Mouse (Mus musculus) heart, embryonic 15.5 days (tissue): ENCODE results near the gene Cbs. TPM values are rescaled to one million over a fixed set of nuclear protein-coding genes. Genes with fewer than 3 reads are reported as not detected.
A peak's percentile ranks its signal among the peaks of the same experiment; 100 is the strongest.

Experiments
- ATAC-seq: fragments of 200-750 bp; cut with Nextera tagmentation; replicated peaks from 2 replicates; pipeline ENCODE4 v1.8.0; 2017; ENCODE audit warnings: low read depth, moderate TSS enrichment; ENCODE audit not compliant: insufficient number of reproducible peaks, insufficient read depth, low FRiP score
- H3K27ac ChIP-seq: fragments of 300-500 bp; sonication (generic); 2 replicates; pipeline ENCODE4 v1.5.1; 2015; ENCODE audit warnings: mild to moderate bottlenecking, inconsistent platforms
- H3K27me3 ChIP-seq: fragments of 300-500 bp; sonication (generic); 2 replicates; pipeline ENCODE4 v1.6.1; 2015; ENCODE audit warnings: inconsistent platforms
- H3K36me3 ChIP-seq: fragments of 300-500 bp; sonication (generic); 2 replicates; pipeline ENCODE4 v1.6.1; 2015; ENCODE audit warnings: mild to moderate bottlenecking, inconsistent platforms
- H3K4me1 ChIP-seq: fragments of 300-500 bp; sonication (generic); replicated peaks from 2 replicates; pipeline ENCODE4 v1.6.1; 2015; ENCODE audit warnings: inconsistent platforms
- H3K4me2 ChIP-seq: fragments of 300-500 bp; sonication (generic); 2 replicates; pipeline ENCODE4 v1.6.1; 2015; ENCODE audit warnings: inconsistent platforms, mild to moderate bottlenecking, moderate library complexity
- H3K4me3 ChIP-seq: fragments of 300-500 bp; sonication (generic); 2 replicates; pipeline ENCODE4 v1.5.1; 2015; ENCODE audit warnings: mild to moderate bottlenecking, inconsistent platforms
- H3K9ac ChIP-seq: fragments of 300-500 bp; sonication (generic); 2 replicates; pipeline ENCODE4 v1.6.1; 2015; ENCODE audit warnings: mild to moderate bottlenecking, inconsistent platforms
- H3K9me3 ChIP-seq: fragments of 300-500 bp; sonication (generic); replicated peaks from 2 replicates; pipeline ENCODE4 v1.6.1; 2016; ENCODE audit warnings: inconsistent platforms
- WGBS: fragments of 180-500 bp; shearing (Covaris S2); methylation state at CpG from one replicate; pipeline ENCODE4 v1.1.7; 2015; ENCODE audit warnings: mixed read lengths; 5-methylcytosine and 5-hydroxymethylcytosine counted together
- polyA plus RNA-seq: library from polyadenylated mRNA; unstranded; fragments of >200 nt; fragmentation: Nextera tagmentation; extraction: Ambion mirVana; gene quantifications from 2 replicates; pipeline ENCODE4 v1.2.1, GENCODE M21; 2015

The Cbs gene
- polyA plus RNA-seq, 1 experiment from 2014 or later: 1.2 TPM

GRCm38 (mm10) chr17:31583781-31584180, 53.3 kb downstream of the Cbs start:
- H3K4me2 ChIP-seq: no peak overlapping the region
- ATAC-seq: no peak; the same call in 1 of the 2 replicates
- no peak overlapping the region for H3K27ac ChIP-seq
- peaks cover 3% of the 10 kb centered on the region; the same call in 1 of the 2 replicates for H3K4me1 ChIP-seq
- no peak overlapping the region for H3K4me3 ChIP-seq
- H3K9ac ChIP-seq: no peak overlapping the region
- WGBS: 69% methylated on average over 6 of the region's 6 CpGs
- no peaks in the 10 kb centered on the region for H3K9me3 ChIP-seq
- peaks cover 3% of the 10 kb centered on the region for H3K36me3 ChIP-seq
- H3K27me3 ChIP-seq: no peaks in the 10 kb centered on the region

GRCm38 (mm10) chr17:31583185-31583584, 53.9 kb downstream of the Cbs start:
- H3K27ac ChIP-seq: no peak overlapping the region
- no peaks in the 10 kb centered on the region for H3K9me3 ChIP-seq
- no peaks in the 10 kb centered on the region for H3K27me3 ChIP-seq
- WGBS: 67% methylated on average over 3 of the region's 3 CpGs
- no peak overlapping the region for H3K9ac ChIP-seq
- H3K36me3 ChIP-seq: peaks cover 3% of the 10 kb centered on the region
- H3K4me1 ChIP-seq: no peaks in the 10 kb centered on the region
- no peak overlapping the region for H3K4me2 ChIP-seq
- no peak for ATAC-seq
- H3K4me3 ChIP-seq: no peak overlapping the region

GRCm38 (mm10) chr17:31580344-31580743, 56.7 kb downstream of the Cbs start:
- Histone ChIP-seq H3K9me3 (no peaks in the 10 kb centered on the region), H3K4me1 (peaks cover 9% of the 10 kb centered on the region), H3K9ac (no peak overlapping the region), H3K36me3 (peaks cover 3% of the 10 kb centered on the region), H3K4me3 (no peak overlapping the region), H3K4me2 (no peak overlapping the region), H3K27me3 (no peaks in the 10 kb centered on the region), H3K27ac (no peak overlapping the region)
- WGBS: 64% methylated on average over 3 of the region's 3 CpGs
- no peak for ATAC-seq

GRCm38 (mm10) chr17:31576394-31577175, 60.5 kb downstream of the Cbs start:
- Histone ChIP-seq H3K27ac (no peak overlapping the region), H3K36me3 (no peaks in the 10 kb centered on the region), H3K27me3 (no peaks in the 10 kb centered on the region), H3K4me1 (peaks cover 19% of the 10 kb centered on the region), H3K9ac (no peak overlapping the region), H3K9me3 (no peaks in the 10 kb centered on the region), H3K4me3 (no peak overlapping the region), H3K4me2 (no peak overlapping the region)
- 80% methylated on average over 10 of the region's 10 CpGs for WGBS
- no peak for ATAC-seq

- Histone ChIP-seq H3K36me3 (no peaks in the 10 kb centered on the region), H3K4me1 (peaks cover 27% of the 10 kb centered on the region), H3K4me3 (no peak overlapping the region), H3K27ac (no peak overlapping the region), H3K27me3 (no peaks in the 10 kb centered on the region), H3K4me2 (no peak overlapping the region), H3K9me3 (no peaks in the 10 kb centered on the region), H3K9ac (no peak overlapping the region)
- WGBS: 59% methylated on average over 7 of the region's 7 CpGs
- no peak for ATAC-seq
Observed at GRCm38 (mm10) chr17:31574662-31575061, 62.4 kb downstream of the Cbs start.

GRCm38 (mm10) chr17:31571689-31572088, 65.3 kb downstream of the Cbs start:
- Histone ChIP-seq H3K4me1 (peaks cover 48% of the 10 kb centered on the region), H3K27ac (no peak overlapping the region), H3K27me3 (no peaks in the 10 kb centered on the region), H3K4me3 (no peak overlapping the region), H3K36me3 (no peaks in the 10 kb centered on the region), H3K9ac (no peak overlapping the region), H3K4me2 (no peak overlapping the region), H3K9me3 (no peaks in the 10 kb centered on the region)
- 85% methylated on average over 5 of the region's 5 CpGs for WGBS
- no peak for ATAC-seq

GRCm38 (mm10) chr17:31570321-31570925, 66.6 kb downstream of the Cbs start:
- Histone ChIP-seq H3K4me1 (peaks cover 51% of the 10 kb centered on the region), H3K27me3 (no peaks in the 10 kb centered on the region), H3K4me2 (no peak overlapping the region), H3K4me3 (no peak overlapping the region), H3K9ac (no peak overlapping the region), H3K36me3 (no peaks in the 10 kb centered on the region), H3K27ac (peak overlapping the region; percentile 22), H3K9me3 (no peaks in the 10 kb centered on the region)
- 65% methylated on average over 9 of the region's 9 CpGs for WGBS
- ATAC-seq: peak; percentile 75

GRCm38 (mm10) chr17:31569756-31570155, 67.3 kb downstream of the Cbs start:
- peak overlapping the region; percentile 22; the same call in 1 of the 2 replicates for H3K27ac ChIP-seq
- H3K4me2 ChIP-seq: no peak overlapping the region
- WGBS: 91% methylated on average over 1 of the region's 1 CpGs
- H3K4me3 ChIP-seq: no peak overlapping the region
- no peak overlapping the region for H3K9ac ChIP-seq
- no peak for ATAC-seq
- H3K27me3 ChIP-seq: no peaks in the 10 kb centered on the region
- H3K4me1 ChIP-seq: peaks cover 46% of the 10 kb centered on the region
- no peaks in the 10 kb centered on the region for H3K36me3 ChIP-seq
- no peaks in the 10 kb centered on the region for H3K9me3 ChIP-seq

- ATAC-seq: no peak
- peak overlapping the region; percentile 84 for H3K4me3 ChIP-seq
- peak overlapping the region; percentile 85 for H3K9ac ChIP-seq
- H3K27me3 ChIP-seq: no peaks in the 10 kb centered on the region
- WGBS: 57% methylated on average over 6 of the region's 6 CpGs
- peaks cover 47% of the 10 kb centered on the region for H3K4me1 ChIP-seq
- no peaks in the 10 kb centered on the region for H3K36me3 ChIP-seq
- no peaks in the 10 kb centered on the region for H3K9me3 ChIP-seq
- peak overlapping the region; percentile 77 for H3K4me2 ChIP-seq
- peak overlapping the region; percentile 99; the same call in 1 of the 2 replicates for H3K27ac ChIP-seq
Observed at GRCm38 (mm10) chr17:31566276-31566675, 70.8 kb downstream of the Cbs start.

- peak; percentile 38 for ATAC-seq
- under 1% methylated on average over 78 of the region's 88 CpGs for WGBS
- peak overlapping the region; percentile 85 for H3K9ac ChIP-seq
Observed at GRCm38 (mm10) chr17:31565141-31566056, 71.6 kb downstream of the Cbs start.

GRCm38 (mm10) chr17:31564858-31565140, 72.2 kb downstream of the Cbs start:
- Histone ChIP-seq H3K4me3 (peak overlapping the region; percentile 84), H3K9me3 (no peaks in the 10 kb centered on the region), H3K4me1 (peaks cover 40% of the 10 kb centered on the region), H3K4me2 (peak overlapping the region; percentile 77), H3K27me3 (no peaks in the 10 kb centered on the region), H3K9ac (peak overlapping the region; percentile 85), H3K36me3 (no peaks in the 10 kb centered on the region), H3K27ac (peak overlapping the region; percentile 99)
- WGBS: under 1% methylated on average over 44 of the region's 44 CpGs
- ATAC-seq: no peak

More at GRCm38 (mm10) chr17:31565141-31566056, 71.6 kb downstream of the Cbs start:
- H3K36me3 ChIP-seq: no peaks in the 10 kb centered on the region
- peak overlapping the region; percentile 77 for H3K4me2 ChIP-seq
- H3K27me3 ChIP-seq: no peaks in the 10 kb centered on the region
- H3K4me1 ChIP-seq: peaks cover 42% of the 10 kb centered on the region
- H3K27ac ChIP-seq: peak overlapping the region; percentile 99
- no peaks in the 10 kb centered on the region for H3K9me3 ChIP-seq
- peak overlapping the region; percentile 84 for H3K4me3 ChIP-seq
